Mouse (Mus musculus) neutrophil, adult 5-6 weeks (primary cell): Measurements from ENCODE around the gene Gabarap. TPM values are rescaled to one million over a fixed set of nuclear protein-coding genes. Genes with fewer than 3 reads are reported as not detected.

ENCODE experiments used
- ATAC-seq: fragments of 151-379, 151-347 bp; 2 replicates; pipeline ENCODE4 v1.8.0; 2017; ENCODE audit warnings: mild to moderate bottlenecking, moderate TSS enrichment; ENCODE audit not compliant: insufficient number of reproducible peaks, poor library complexity, low FRiP score, severe bottlenecking; ENCODE audit errors: extremely low read depth
- total RNA-seq: library from RNA; stranded (forward); fragments of 200-1000 nt; gene quantifications from 2 replicates; pipeline ENCODE4 v1.2.3, GENCODE M21; 2017

Gene Gabarap
- total RNA-seq, 1 experiment from 2014 or later = 397 TPM

DNA sequence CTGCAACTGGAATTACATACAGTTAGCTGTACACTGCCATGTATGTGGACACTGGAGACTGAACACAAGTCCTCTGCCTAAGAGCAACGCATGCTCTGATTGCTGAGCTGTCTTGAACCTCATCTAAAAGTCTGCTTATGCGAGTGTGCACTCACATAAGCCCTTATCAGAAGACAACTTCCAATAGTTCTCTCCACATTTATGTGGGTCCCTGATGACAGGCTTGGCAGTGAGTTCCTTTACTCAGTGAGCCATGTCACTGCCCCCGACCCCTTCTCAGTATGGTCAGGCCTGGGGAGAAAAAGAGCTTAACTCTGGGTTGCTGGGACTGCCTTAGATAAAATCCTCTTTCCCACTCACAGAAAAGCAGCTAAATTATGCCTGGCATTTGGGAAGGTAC, 25.7 kb downstream of the Gabarap start, which contains the start of gene Dlg4:
Dlg4 (plus strand) TSS at position 274 of the 400 bp plus-strand sequence.
- no peak for ATAC-seq

DNA sequence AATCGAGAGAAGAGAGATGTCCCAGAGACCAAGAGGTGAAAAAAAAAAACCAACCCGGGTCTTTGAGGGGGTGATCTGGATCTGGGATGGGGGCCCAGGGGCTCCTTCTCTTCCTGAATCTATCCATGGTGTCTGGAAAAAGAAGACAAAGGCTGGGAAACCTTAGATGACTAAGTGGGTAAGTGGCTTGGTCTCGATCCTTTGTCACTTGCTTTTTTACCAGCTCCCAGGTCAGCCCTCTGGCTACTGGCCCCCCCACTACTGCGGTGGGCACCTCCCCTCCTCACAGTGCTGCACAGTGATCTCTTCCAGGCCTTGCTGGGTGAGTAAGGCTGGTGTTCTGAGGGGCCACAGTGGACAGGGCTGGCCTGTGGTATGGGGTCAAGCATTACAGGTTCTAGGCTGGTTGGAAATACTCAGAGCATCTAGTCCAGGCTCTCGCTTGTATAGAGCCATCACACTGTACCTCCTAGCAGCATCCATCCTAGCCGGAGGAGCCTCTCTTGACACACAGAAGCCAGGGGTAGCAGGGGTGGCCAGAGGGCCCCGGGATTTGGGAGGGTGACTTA, 26.3 kb downstream of the Gabarap start:
- ATAC-seq = no peak

DNA sequence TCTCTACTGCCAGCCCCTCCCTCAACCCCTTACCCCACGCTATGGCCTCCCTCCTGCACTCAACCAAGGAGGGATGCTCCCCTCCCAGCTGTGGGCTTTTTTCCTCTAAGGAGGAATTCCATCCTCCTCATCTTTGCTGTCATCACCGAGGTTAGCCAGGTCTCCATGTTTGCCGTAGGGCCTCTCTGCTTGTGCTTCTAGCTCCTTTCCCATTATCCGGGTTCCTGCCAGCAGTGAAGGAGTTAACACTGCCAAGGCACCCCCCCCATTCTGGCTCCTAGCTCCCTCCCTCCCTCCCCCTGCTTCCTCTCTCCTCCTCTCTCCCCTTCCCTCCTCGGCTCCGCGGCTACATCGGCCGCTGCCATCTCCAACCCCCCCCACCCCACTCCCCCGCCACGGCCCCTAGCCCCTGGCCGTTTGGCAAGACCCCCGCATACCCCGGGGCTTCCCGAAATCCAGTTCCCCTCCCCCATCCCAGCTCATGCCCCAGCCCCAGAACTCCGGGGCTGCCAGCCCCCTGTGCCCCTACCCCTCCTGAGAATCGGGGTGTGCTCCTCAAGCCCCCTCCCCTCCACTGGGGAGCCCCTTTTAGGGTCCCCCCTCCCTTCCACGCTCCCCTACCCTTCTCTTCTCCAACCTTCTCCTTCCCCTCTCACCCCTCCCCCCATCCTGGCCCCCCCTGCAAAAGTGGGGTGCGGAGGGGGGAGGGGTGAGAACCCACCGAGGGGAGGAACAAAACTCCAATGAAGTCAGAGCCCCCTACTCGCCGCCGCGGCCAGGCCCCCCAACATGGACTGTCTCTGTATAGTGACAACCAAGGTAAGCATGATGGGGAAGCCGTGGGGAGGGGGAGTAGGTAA, 27.4 kb downstream of the Gabarap start:
- no peak for ATAC-seq

DNA sequence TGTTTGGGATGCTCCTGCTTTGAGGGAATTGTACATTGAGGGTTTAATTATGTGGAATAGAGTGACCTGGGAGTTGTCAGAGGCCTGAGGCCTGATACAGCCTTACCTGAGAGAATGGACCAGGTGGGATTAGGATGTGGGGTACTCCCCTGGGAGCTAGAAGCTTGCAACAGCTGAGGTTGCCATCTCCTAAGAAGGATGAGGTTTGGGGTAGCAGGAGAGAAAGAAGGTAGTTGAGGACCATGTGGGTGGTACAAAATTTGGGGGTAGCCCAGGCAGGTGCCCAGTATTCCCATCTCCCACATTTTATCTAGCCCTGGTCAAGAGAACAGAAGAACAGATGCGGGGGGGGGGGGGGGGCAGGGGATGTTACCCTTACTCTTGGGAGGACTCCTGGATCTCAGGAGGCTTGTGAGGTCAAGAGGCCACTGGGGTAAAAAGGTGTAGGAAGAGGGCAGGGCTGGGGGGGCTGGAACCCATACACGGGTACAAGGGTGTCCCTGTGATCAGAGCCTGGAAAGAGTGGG, 28.6 kb downstream of the Gabarap start:
- no peak for ATAC-seq

DNA sequence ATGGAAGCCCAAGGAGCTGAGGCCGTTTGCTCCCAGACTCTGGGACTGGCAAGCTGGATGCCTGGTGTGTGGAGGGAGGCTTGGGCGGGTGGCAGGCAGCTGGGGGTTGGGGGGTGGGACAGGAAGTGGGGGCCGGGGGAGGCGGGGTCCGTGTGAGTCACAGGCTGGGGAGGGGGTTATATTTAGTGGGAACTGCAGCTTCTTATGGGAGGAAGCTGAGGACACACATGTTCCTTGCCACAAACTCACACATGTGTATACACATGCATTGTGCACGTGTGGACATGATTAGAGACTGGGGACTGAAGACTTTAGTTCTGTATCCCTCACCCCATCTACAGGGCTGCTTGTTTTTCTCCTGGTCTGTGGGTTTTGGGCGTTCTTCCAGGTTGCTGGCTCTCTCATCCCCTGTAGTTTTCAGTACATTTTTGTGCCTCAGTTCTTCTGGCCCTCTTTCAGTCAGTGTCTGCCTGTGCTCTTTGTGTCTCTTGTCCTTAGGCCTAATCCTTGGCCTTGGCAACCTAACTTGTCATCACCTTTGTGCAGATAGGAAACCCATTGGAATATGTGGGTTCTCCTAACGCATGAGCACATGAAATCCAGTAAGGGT, 29.2 kb downstream of the Gabarap start:
- ATAC-seq = no peak

DNA sequence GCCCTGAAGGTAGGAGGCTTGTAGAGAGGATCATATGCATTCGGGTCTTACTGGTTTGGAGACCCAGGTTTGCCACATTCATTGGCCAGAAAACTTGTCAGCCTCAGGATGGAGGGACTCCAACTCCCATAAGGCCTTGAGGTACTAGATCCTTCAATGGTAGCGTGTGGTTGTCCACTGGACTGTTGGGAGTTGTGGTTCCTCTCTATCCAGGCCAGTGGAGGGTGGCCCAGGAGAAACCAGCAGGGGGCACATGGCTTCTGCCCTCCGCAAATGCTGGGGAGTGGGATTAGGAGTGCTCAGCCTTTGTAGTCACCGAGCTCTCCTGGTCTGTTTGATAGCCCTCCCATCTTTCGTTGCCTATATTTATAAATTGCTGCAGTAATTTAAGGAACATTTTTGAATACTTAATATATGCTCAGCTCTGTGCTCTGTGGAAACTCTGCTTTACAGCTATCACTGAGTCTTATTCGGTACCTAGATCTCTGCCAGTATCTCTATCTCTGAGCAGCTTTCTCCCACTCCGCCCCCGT, 29.9 kb downstream of the Gabarap start:
- ATAC-seq = peak; percentile 79

DNA sequence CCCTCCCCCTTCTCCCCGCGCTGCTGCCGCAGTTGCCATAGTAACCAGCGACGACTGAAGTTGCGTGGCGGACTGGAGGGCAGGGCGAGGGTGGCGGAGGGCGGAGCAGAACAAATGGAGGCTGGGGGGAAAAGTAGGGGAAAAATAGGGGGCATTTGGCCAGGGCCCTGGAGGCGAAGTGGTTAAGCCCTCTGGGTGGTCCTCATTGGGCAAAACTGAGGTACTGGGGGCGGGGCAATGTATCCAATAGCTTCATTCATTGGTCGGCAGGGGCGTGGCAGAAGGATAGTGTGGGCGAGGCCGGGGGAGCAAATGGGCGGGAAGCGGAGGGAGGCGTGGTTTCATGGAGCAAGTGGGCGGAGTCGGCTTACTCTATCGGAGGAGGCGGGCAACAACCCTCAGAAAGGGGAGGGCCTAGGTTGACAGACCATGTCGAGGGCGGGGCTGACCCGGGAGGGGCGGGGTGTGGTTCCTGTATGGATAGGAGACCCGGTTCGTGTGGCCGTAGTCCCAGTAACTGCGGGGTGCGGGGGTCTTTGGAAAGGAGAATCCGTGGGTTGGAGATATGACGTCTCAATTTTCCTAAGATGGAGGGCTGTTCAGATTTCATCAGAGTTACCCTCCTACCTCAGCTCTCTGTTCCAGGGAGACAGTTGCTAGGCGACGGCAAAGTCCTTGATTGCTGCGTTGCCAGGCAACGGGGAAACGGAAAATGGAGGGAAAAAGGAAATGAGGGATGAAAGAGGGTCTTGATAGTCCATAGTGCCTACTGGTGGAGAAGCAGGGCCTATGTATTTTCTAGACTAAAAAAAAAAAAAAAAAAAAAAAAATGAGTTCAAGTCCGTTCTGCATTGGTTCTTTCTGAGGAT, 30.6 kb downstream of the Gabarap start:
- peak; percentile 66 for ATAC-seq

DNA sequence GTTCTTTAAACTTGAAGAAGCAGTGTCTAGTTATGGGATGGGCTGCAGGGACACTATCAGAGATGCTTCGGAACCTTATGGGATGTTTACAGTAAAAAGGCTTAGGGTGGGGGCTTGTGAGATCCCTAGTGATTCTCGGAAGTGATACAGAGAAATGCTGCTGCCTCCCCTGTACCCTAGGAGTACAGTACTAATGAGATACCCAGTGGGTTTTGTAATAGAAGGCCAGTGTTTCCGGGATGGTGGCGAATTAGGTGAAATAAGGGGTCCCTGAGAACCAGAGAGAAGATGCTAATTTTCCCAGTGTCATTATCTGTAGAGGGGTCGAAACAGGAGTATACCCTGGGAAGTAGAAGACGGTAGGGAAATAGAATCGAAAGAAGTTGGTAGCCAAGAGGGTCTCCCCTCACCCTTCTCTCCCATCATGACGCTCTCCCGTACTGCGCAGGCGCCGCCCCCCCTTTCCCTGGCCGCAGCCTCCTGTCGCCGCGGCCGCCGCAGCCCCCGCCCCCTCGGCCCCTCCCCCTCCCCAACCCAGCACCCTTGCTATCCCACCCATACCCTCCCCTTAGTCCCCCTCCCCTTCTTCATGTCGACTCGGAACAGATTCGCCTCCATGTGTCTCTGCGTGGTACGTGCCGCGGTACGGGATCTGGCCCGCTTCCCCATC, 32.7 kb downstream of the Gabarap start:
- no peak for ATAC-seq

DNA sequence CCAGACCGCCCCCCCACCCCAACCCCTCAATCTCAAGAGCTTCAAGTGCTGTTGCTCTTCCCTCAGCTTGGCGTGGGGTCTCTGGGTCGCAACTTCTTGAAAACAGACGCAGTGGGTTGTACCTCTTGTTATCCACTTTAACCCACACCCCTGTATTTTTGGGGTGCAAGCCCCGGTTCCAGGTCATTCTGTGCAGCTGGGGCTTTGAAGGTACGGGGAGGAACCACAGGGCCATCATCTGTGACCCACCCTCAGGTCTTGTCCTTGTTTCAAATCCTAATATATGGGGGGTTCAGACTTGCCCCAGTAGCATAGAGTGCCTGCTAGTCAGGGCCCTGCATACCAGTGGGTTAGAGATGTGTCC, 33.2 kb downstream of the Gabarap start:
- no peak for ATAC-seq

DNA sequence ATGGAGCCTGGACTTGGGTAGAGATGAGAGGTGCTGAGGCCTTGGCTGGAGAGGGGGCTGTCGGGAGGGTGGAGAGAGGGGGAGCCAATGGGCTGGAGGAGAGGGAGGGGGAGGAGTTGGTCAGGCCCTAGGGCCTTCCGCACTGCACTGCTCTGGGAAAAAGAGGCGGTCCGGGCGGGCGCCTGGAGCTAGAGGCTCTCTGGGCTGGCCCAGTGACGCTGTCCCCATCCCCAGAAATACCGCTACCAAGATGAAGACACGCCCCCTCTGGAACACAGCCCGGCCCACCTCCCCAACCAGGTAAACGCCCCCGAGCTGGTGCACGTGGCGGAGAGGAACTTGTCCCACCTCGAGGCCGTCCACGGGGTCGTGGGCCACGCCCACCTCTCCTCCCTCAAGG, 35.7 kb downstream of the Gabarap start:
- ATAC-seq = no peak

DNA sequence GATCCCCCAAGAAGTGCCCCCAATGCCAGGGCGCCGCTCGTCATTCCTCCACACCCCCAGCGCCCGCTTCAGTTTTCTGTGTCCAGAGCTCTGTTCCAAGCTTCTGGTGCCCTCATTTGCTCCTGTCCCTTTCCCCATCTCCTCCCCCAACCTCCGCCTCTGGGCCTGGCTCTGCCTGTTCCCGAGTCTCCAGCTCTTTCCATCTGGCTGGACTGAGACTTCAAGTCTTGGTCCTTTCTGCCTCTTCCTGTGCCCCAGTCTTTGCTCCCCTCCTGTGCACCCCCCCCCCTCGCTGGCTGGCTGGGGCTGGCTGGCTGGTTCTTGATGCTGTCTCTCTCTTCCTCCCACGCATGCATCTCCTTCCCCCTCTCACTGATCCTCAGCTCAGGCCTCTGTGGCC, 36.5 kb downstream of the Gabarap start:
- no peak for ATAC-seq

DNA sequence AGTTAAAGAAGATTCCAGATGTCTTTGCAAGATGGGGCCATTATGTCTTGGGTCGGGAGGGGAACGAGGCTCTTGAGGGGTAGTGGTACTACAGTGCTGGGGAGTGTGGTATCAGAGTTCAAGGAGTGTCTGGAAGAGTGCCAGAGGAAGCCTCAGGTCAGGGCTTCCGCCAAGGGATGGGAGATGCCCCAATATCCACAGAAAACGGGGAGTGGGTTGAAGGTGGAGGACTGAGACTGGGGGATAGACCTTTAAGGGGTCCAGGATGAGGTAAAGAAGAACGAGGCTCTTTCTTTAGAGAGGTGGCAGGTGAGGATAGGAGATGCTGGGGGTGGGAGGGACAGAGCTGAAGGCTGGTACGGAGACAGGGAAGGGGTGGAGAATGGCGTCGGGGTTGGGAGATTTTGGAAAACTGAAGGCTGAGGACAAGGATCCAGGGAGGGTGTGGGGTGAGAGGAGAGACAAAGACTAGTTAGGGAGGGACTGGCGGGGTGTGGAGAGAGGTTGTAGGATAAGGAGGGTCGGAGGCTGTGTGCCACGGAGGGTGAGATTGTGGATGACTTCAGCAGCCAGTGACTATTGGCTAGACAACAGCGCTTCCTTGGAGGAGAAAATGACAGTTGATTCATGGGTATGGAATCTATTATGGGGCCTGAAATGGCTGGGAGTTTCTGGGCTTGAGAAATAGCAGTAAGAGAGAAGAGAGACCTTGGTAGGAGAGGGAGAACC, 37.6 kb downstream of the Gabarap start:
- no peak for ATAC-seq

DNA sequence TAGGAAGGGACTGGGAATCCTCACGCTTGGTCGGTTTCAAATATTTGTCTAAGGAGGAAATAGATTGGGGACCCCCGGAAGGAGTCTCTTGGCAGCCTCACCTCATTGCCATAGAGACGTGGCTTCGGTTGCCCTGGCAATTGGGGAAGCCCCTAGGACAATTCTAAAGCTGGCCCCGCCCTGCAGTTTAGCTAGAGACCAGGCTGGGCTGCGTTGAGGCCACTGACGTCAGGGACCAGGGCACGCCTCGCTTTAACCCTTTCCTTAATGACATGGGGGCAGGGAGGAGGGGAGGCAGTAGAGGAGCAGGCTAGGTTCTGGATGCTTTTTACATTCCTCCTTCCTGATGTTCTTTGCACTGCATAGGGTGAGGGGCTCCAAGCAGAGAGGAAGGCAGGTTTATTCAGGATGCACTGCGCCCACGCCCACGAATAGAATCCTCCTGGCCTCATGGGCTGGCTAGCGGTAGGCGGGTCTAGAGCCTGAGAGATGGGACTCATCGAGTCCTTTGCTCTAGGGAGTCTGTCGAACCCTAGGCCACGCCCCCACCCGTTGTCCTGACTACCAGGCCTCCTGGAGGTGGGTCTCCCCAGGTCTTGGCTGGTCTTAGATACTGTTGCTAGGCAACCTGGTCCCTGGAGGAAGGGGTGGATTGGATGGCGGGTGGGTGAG, 38.3 kb downstream of the Gabarap start:
- peak; percentile 63 for ATAC-seq

DNA sequence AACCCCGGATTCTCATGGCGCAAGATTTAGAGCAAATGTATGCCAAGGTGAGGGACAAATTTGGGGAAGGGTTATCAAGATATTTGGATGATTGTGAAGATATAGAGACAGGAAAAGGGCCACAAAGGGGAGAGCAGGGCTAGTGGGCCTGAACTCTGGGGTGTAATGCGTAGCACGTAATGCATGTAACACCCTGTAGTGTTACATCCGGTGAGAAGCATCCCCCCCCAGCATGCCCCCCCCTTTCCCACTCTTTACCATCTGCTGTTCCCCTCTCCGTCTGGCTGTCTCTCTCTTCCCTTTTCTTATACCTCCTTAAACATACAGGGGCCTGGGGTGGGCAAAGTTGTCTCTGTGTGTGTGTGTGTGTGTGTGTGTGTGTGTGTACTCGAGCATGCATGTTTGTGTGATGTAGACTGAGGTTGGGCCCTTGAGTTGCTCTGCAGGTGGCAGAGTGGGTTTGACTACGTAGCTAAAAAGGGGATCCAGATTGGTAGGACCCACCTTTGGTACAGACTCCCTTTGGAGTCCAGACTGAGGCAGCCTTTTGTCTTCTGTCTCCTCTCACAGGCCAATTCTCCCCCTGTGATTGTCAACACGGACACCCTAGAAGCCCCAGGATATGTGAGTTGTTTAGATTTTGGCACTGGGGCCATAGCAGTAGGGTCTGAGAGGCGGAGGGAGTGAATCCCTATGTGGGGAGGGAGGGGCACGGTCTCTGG, 39.0 kb downstream of the Gabarap start:
- ATAC-seq = no peak

DNA sequence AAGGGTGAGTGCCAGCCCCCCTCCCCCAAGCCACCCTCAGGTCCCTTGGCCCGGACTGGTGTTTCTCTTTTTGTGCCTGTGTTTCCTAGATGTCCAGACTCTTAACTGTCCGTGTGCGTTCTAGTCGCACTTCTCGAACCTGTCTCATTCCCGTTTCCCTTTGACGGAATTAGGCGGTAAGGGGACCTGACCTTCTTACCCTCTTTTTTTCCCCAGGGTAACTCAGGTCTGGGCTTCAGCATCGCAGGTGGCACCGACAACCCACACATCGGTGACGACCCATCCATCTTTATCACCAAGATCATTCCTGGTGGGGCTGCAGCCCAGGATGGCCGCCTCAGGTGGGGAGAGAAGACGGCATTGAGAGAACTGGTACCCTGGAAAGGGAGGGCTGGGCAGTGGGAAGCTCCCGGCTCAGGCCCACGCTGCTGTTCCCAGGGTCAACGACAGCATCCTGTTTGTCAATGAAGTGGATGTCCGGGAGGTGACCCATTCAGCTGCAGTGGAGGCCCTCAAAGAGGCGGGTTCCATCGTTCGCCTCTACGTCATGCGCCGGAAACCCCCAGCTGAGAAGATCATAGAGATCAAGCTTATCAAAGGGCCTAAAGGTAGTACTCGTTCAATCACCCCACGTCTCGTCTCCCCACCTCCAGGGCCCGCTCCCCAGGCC, 39.8 kb downstream of the Gabarap start:
- ATAC-seq = no peak

DNA sequence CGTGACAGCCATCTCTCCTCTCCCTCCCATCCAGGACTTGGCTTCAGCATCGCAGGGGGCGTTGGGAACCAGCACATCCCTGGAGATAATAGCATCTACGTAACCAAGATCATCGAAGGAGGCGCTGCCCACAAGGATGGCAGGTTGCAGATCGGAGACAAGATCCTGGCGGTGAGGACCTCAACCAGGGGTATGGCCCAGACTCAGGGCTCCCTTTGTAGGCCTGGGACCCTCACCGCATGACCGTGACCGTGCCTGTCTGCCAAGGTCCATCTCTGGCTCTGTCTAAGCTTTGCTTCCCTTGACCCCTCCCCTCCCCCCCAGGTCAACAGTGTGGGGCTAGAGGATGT, 40.4 kb downstream of the Gabarap start:
- no peak for ATAC-seq
